Mouse (Mus musculus) frontal cortex, adult (tissue): ENCODE measurements around the gene Perp.

ENCODE experiments used
- ATAC-seq: cut with Nextera tagmentation; 2 replicates; pipeline ENCODE4 v1.9.2; 2017; ENCODE audit warnings: mild to moderate bottlenecking, moderate library complexity, mixed read lengths; ENCODE audit not compliant: low TSS enrichment

Gene Perp

GRCm38 (mm10) chr10:18863332-18863731, 18.5 kb downstream of the Perp start:
- ATAC-seq, result no peak

GRCm38 (mm10) chr10:18864753-18865152, 19.9 kb downstream of the Perp start:
- no peak for ATAC-seq

GRCm38 (mm10) chr10:18870990-18871389, 26.2 kb downstream of the Perp start:
- ATAC-seq, result no peak

GRCm38 (mm10) chr10:18876211-18876610, 31.4 kb downstream of the Perp start:
- ATAC-seq, result peak; percentile 41; the same call in 1 of the 2 replicates

GRCm38 (mm10) chr10:18878111-18878510, 33.3 kb downstream of the Perp start:
- ATAC-seq, result no peak

- no peak for ATAC-seq
Measured at GRCm38 (mm10) chr10:18879160-18879559, 34.3 kb downstream of the Perp start.

GRCm38 (mm10) chr10:18879690-18880089, 34.9 kb downstream of the Perp start:
- ATAC-seq, result no peak

GRCm38 (mm10) chr10:18882190-18882589, 37.4 kb downstream of the Perp start:
- no peak for ATAC-seq

GRCm38 (mm10) chr10:18886918-18887625, 42.3 kb downstream of the Perp start:
- peak; percentile 88 for ATAC-seq

GRCm38 (mm10) chr10:18888751-18889150, 43.9 kb downstream of the Perp start:
- ATAC-seq, result no peak

- no peak for ATAC-seq
Measured at GRCm38 (mm10) chr10:18889255-18889654, 44.4 kb downstream of the Perp start.

GRCm38 (mm10) chr10:18891110-18891509, 46.3 kb downstream of the Perp start:
- no peak for ATAC-seq

GRCm38 (mm10) chr10:18892102-18892501, 47.3 kb downstream of the Perp start:
- no peak for ATAC-seq

GRCm38 (mm10) chr10:18894259-18895166, 49.7 kb downstream of the Perp start:
- no peak for ATAC-seq

- ATAC-seq, result peak; percentile 67; the same call in 1 of the 2 replicates
Measured at GRCm38 (mm10) chr10:18904108-18904507, 59.3 kb downstream of the Perp start.
